Mouse (Mus musculus) E14TG2a.4 (cell line): ENCODE results near the gene Lrrc3b.

Source experiments
- CTCF ChIP-seq: conservative IDR thresholded peaks from 2 replicates; pipeline ENCODE4 v1.5.1; 2014; ENCODE audit warnings: low read length
- NANOG ChIP-seq: IDR thresholded peaks from 2 replicates; pipeline ENCODE4 v1.6.1; 2014; ENCODE audit warnings: borderline replicate concordance, low read length, mixed read lengths
- POU5F1 ChIP-seq: IDR thresholded peaks from 2 replicates; pipeline ENCODE4 v1.6.1; 2014; ENCODE audit warnings: low read length, borderline replicate concordance

DNA sequence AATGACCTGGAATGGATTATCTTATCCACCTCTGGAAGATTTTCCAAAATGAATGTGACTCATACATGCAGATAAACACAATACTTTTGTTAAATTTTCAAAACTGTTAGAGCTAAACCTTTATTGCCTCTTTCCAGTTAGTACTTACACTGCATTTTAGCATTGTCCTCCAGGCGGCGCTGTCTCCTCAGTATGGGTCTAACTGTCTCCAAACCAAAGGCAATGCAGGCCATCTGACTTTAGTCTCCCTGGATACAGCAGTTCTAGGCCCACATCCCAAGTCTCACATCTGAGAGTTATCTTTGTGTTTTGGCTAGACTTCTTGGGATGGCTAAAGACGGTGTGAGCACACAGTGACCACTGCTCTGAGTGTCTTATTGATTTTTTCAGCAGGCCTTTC is 83.3 kb downstream of the Lrrc3b start:
- TF ChIP-seq CTCF, result peak; percentile 63
- no peak for TF ChIP-seq NANOG
- TF ChIP-seq POU5F1, result no peak
